Mouse (Mus musculus): ENCODE measurements around the gene Hoxa1. TPM values are rescaled to one million over a fixed set of nuclear protein-coding genes. Genes with fewer than 3 reads are reported as not detected.

Gene Hoxa1
- polyA plus RNA-seq, 1 experiment from 2014 or later, result 4.1 TPM

DNA sequence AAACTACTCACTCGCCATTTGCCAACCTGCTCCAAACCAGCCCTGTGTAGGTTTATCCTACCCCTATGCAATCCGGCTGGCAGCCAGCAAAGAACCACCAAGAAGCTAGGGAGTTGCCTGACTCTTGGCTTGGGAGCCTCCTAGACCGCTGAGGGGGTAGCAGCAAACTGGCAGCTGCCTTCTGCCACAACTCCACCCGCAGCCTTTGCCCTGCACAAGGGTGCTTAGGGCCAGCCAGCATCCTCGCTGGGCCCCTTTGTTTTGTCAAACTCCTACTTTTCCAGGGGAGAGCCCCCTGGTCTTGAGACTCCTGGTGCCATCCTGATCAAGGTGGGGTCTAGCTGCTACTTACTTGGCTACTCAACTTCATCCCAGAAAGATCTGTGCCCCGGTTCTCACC is 26.6 kb upstream of the Hoxa1 start:
- no peak overlapping the region for H3K4me3 ChIP-seq
- no peak for DNase-seq (ENCODE audit: low spot score)
- peaks cover 100% of the 10 kb centered on the region for H3K27me3 ChIP-seq (ENCODE audit: insufficient read depth, poor library complexity, severe bottlenecking)
- no peaks in the 10 kb centered on the region for H3K9me3 ChIP-seq
- H3K36me3 ChIP-seq, result no peaks in the 10 kb centered on the region
- H3K4me1 ChIP-seq, result peaks cover 4% of the 10 kb centered on the region; the same call in 1 of the 2 replicates
- no peak overlapping the region for H3K27ac ChIP-seq
- 6% methylated on average over 6 of the region's 6 CpGs for WGBS

DNA sequence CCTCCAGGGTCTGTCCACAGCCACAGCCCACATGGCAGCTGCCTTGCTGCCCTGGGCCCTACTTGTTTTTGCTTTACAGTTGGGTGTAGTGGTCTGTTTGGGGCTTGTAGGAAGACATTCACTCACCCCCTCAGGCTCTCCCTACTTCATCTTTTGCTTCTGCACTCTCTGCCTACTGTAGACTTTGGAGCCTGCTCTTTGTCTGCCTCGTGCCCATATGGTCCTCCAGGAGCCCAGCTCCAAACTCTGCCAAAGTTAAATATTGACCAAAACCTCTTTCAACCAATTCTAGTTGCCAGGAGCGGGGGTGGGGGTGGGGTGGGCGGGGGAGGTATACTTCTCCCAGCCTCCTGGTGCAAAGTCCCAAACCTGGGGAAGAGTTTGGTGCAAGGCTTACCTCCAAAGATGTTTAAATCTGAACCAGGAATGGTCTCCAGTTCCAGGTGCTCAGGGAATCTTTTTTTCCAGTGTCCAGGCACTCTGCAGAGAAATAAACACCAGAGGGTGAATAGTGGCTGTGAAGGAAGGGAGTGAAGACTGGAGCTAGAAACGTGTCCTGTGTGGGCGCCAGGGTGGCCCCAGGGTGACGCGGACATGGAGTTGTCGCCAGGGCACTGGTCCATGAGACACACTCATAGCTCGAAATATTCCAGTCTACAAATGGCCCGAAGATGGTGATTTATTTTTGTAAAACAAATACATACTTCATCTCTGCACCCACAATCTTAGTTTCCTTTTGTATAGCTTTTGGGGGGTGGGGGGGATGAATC is 25.4 kb upstream of the Hoxa1 start:
- H3K4me3 ChIP-seq, result no peak overlapping the region

DNA sequence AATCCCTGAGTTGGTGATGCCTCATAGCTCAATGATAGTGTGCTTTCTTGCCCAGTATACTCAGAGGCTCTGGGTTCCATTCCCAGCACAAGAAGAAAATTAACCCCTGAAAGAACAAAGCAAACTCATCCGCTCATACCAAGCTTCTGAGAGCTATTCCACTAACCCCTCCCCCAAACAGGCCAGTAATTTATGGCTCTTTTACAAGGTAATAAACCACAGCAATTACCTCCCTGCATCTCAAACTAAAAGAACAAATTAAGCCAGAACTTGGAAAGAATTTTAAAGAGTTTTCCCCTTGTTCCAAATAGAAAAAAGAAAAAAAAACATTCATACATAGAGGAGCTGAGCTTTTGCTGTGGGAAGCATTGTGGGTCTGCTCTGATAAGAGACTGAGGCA is 24.7 kb upstream of the Hoxa1 start:
- 15% methylated on average over 1 of the region's 1 CpGs for WGBS
- no peak overlapping the region for H3K4me3 ChIP-seq
- no peak for DNase-seq (ENCODE audit: low spot score)
- no peaks in the 10 kb centered on the region for H3K36me3 ChIP-seq
- H3K9me3 ChIP-seq, result no peaks in the 10 kb centered on the region
- H3K27ac ChIP-seq, result no peak overlapping the region
- H3K4me1 ChIP-seq, result peaks cover 4% of the 10 kb centered on the region; the same call in 1 of the 2 replicates
- peaks cover 100% of the 10 kb centered on the region for H3K27me3 ChIP-seq (ENCODE audit: insufficient read depth, poor library complexity, severe bottlenecking)

More for the DNA sequence above, 25.4 kb upstream of the Hoxa1 start:
- Histone ChIP-seq H3K27me3 (ENCODE audit: insufficient read depth, poor library complexity, severe bottlenecking) (peaks cover 100% of the 10 kb centered on the region), H3K36me3 (no peaks in the 10 kb centered on the region), H3K9me3 (no peaks in the 10 kb centered on the region), H3K4me1 (peaks cover 4% of the 10 kb centered on the region; the same call in 1 of the 2 replicates), H3K27ac (peak overlapping the region; percentile 12; the same call in 1 of the 2 replicates)
- WGBS, result 15% methylated on average over 10 of the region's 10 CpGs
- DNase-seq (ENCODE audit: low spot score), result no peak

DNA sequence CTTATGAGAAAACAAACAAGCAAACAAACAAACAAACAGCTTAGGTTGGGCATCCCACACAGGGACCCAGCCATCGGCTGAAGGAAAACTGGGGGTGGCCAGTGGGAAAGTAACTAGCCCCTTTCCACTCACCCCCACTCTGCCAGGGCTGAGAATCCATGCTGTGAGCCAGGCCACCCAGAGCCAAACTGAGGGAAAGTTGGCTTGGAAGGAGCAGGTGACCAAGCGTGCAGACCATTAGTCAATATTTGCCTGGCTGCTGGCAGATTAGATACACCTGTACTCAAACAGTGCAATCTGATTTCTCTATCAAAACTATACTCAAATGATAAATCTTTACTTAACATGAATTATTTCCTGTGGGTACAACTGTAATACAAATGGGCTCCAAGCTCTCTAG is 23.9 kb upstream of the Hoxa1 start:
- H3K36me3 ChIP-seq, result no peaks in the 10 kb centered on the region
- peaks cover 100% of the 10 kb centered on the region for H3K27me3 ChIP-seq (ENCODE audit: insufficient read depth, poor library complexity, severe bottlenecking)
- no peak overlapping the region for H3K4me3 ChIP-seq
- 31% methylated on average over 2 of the region's 2 CpGs for WGBS
- no peaks in the 10 kb centered on the region for H3K9me3 ChIP-seq
- H3K4me1 ChIP-seq, result peaks cover 8% of the 10 kb centered on the region; the same call in 1 of the 2 replicates
- no peak overlapping the region for H3K27ac ChIP-seq
- no peak for DNase-seq (ENCODE audit: low spot score)

DNA sequence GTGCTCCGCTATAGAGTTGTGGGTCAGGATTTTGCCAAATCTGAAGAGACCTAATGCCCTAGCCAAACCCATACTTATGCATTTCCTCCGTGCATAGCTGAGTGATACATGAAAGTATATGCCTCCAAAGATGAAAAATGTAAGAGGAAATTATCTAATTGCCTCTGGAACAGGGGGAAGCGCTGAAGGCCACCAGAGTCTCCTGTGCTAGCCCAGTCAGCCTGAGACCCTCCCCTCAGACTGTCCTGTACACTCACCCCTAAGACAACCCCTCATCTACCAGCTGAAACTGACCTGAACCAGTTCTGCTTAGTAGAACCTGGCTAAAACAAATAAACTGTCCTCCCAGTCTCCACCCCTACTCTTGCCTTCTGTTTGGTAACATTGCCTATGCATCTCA is 22.6 kb upstream of the Hoxa1 start:
- Histone ChIP-seq H3K4me3 (0 out of 2 replicates have a peak overlapping the region, but pooled peaks have one; percentile 62), H3K9me3 (no peaks in the 10 kb centered on the region), H3K36me3 (no peaks in the 10 kb centered on the region), H3K27me3 (ENCODE audit: insufficient read depth, poor library complexity, severe bottlenecking) (peaks cover 100% of the 10 kb centered on the region), H3K4me1 (peaks cover 10% of the 10 kb centered on the region), H3K27ac (peak overlapping the region; percentile 59; the same call in 1 of the 2 replicates)
- no peak for DNase-seq (ENCODE audit: low spot score)
- WGBS, result 15% methylated on average over 3 of the region's 3 CpGs

DNA sequence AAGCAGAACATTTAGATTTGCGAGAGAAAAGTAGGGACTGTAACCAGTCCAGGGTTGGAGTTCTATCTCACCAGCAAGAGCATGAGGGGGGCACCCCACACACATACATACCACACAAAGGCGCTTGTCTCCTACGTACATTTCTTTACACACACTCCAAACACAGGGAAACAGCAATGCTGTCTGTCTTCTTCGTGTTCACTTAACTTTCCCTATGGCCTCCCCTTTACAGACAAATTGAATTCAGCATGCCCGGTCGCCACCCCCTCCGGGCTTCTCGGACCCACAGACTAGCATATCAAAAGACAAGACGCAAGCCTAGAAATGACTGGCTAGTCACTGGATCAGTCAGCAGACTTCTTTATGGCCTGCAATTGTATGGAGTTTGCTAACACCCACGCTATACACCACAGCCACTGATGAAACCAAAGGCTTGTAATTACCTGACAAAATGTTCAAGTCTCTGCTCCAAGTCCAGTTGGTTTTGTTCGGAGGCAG is 22.1 kb upstream of the Hoxa1 start:
- WGBS, result 4% methylated on average over 11 of the region's 11 CpGs
- no peak for DNase-seq (ENCODE audit: low spot score)
- Histone ChIP-seq H3K36me3 (no peaks in the 10 kb centered on the region), H3K9me3 (no peaks in the 10 kb centered on the region), H3K27ac (peak overlapping the region; percentile 59), H3K4me1 (peaks cover 15% of the 10 kb centered on the region), H3K4me3 (peak overlapping the region; percentile 62; the same call in 1 of the 2 replicates), H3K27me3 (ENCODE audit: insufficient read depth, poor library complexity, severe bottlenecking) (peaks cover 100% of the 10 kb centered on the region)

DNA sequence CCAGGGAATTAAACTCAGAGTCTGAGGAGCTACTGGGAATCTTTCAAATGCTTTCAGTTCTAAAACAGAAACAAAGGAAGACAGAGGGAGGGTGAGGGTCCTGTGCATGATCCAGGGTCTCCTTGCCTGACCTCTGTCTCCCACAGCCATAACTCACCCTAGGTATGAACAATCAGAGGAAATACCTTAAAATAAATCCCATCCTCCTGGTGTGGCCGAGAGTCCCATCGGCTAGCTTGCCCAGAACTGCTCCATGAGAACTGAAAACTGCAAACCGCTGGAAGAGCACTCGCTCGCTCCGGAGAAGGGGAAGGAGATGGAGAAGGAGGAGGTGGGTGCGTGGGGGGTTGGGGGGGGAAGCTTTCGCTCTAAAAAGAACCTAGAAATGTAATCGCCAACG is 21.6 kb upstream of the Hoxa1 start:
- H3K27me3 ChIP-seq (ENCODE audit: insufficient read depth, poor library complexity, severe bottlenecking), result peaks cover 100% of the 10 kb centered on the region
- peaks cover 17% of the 10 kb centered on the region for H3K4me1 ChIP-seq
- DNase-seq (ENCODE audit: low spot score), result no peak
- H3K9me3 ChIP-seq, result no peaks in the 10 kb centered on the region
- H3K4me3 ChIP-seq, result peak overlapping the region; percentile 62
- H3K36me3 ChIP-seq, result no peaks in the 10 kb centered on the region
- under 1% methylated on average over 10 of the region's 10 CpGs for WGBS
- H3K27ac ChIP-seq, result peak overlapping the region; percentile 59

DNA sequence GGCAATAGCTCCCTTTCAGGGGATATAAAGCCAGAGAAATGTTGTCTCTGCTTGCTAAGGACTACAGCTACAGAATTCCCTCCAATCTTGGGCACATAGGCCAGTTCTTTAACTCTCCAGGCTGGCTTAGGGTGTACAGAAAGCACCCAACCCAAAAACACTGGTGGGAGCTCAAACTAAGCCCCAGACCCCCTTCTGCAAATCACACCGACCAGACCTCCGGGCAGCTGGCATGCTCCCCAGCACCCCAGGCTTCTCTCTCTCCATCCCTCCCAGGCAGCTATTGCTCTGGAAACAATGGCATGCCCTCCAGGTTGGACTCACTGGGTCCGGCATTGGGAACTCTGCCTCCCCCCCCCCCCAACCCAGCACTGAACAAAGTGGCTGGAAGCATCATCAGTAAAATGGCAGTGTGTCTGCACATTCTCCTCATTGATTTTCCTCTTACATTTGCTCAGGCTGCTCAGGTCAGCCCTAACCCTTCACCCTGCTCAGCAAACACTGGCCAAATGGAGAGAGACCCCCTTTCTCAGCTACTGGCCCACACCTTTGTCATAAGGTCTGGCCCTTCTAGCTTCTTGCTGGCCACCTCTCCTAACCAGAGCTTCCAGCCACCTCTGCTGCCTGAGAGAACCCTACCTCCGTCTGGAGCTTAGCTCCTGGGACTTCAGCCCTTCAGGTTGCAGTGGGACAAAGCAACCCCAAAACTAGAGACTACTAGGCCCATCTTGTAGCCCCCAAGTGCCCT is 21.0 kb upstream of the Hoxa1 start:
- H3K4me1 ChIP-seq, result peaks cover 13% of the 10 kb centered on the region
- peak overlapping the region; percentile 62 for H3K4me3 ChIP-seq
- no peaks in the 10 kb centered on the region for H3K36me3 ChIP-seq
- H3K27ac ChIP-seq, result peak overlapping the region; percentile 59
- 2% methylated on average over 4 of the region's 4 CpGs for WGBS
- H3K9me3 ChIP-seq, result no peaks in the 10 kb centered on the region
- no peak for DNase-seq (ENCODE audit: low spot score)
- peaks cover 100% of the 10 kb centered on the region for H3K27me3 ChIP-seq (ENCODE audit: insufficient read depth, poor library complexity, severe bottlenecking)

DNA sequence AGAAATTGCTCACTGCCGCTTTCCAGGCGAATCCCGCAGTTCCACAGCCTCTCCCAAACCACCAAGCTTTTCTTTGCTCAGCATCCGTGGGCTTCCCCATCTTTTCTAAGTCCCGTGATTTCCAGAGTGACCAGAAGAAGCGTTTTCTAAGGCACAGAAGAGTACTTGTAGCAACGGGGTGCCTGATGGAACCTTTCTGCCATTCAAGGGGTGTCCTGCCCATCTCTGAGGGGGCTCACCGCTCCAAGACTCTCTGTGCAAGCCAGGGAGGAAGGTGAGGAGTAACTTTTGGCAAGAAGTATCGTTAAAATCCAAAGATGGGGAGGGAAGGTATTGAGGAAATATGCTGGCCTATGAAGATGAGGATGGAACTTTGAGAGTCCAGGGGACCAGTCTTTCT is 19.7 kb upstream of the Hoxa1 start:
- Histone ChIP-seq H3K27ac (peak overlapping the region; percentile 87), H3K4me3 (peak overlapping the region; percentile 62), H3K36me3 (no peaks in the 10 kb centered on the region), H3K27me3 (ENCODE audit: insufficient read depth, poor library complexity, severe bottlenecking) (peaks cover 100% of the 10 kb centered on the region), H3K9me3 (no peaks in the 10 kb centered on the region), H3K4me1 (peaks cover 14% of the 10 kb centered on the region)
- DNase-seq (ENCODE audit: low spot score), result peak; percentile 72
- 2% methylated on average over 9 of the region's 9 CpGs for WGBS

DNA sequence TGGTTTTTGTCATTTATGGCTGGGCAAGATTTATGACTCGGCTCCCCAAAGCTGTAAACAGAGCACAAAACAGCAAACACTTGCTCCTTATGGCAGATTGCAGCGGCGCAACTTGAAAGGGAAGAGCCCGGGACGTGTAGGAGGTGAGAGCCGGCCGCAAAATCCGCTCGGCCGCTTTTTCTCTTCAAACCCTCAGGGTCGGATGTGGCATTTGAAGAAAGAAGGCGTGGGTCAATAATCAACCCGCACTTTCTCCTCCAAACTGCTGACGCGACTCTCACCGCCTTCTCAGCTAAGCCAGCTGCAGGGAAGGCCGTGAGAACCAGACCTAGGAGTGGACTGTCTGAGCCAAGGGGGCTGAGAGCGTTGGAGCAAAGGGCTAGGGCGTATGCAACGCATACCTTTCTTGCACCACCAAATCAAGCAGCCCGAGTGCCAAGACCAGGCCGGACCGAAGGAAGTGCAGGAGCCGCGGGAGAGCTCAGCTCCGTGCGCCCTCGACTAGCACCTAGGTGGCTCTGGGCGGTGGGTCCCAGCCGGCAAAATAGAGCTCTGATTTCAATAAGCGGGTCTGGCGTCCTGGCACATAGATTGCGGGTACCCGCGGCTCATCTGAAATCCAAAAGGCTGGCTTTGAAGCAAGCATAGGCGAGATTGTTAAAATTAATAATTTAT is 19.1 kb upstream of the Hoxa1 start, which contains the start of gene 5730596B20Rik:
TSS of gene 5730596B20Rik (plus strand) at position 438 of the 675 bp plus-strand sequence.
- DNase-seq (ENCODE audit: low spot score), result peak; percentile 75
- peak within 1 kb of the TSS; percentile 62 for H3K4me3 ChIP-seq
- H3K9me3 ChIP-seq, result no peaks in the 10 kb centered on the region
- WGBS, result under 1% methylated on average over 36 of the region's 36 CpGs
- H3K36me3 ChIP-seq, result no peaks in the 10 kb centered on the region
- H3K4me1 ChIP-seq, result peaks cover 20% of the 10 kb centered on the region
- peak within 1 kb of the TSS; percentile 87 for H3K27ac ChIP-seq
- H3K27me3 ChIP-seq (ENCODE audit: insufficient read depth, poor library complexity, severe bottlenecking), result peaks cover 100% of the 10 kb centered on the region

DNA sequence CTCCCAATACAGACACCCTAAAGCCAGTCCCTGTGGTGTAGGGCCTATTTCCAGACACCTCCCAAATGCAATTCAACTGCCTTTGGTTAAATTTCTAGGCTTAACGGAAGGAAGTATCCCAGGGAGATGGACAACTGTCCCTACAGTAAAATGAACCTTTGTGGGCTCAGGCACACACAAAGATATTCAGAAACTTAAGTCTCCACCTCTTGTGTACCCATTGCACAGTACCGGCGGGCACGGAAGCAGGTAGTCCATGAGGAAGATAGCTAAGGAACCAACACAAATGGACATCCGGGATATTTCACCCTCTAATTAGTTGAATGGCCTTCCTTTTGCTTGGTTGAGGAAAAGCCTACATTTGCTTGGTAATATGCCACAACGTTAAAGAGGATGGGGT is 18.3 kb upstream of the Hoxa1 start:
- 1% methylated on average over 6 of the region's 6 CpGs for WGBS
- no peak for DNase-seq (ENCODE audit: low spot score)
- H3K27ac ChIP-seq, result peak overlapping the region; percentile 87

DNA sequence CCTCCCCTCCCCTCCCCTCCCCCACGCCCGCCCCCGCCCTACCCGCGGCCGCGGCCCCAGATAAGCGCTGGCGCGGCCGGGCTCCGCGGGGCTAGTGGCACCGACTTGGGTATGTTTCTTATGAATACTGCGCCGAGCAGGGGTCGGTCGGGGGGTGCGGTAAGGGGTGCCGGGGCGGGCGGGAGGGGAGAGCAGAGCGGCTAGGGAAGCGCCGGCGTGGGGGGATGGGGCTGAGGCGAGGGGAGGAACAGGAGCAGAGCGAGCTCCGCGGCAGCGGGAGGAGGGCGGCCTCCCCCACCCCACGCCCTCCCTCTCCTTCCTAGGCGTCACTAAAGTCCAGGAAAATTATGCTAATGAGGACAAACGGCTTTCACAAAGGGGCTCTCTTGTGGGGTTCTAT is 17.7 kb upstream of the Hoxa1 start:
- DNase-seq (ENCODE audit: low spot score), result peak; percentile 73
- peaks cover 100% of the 10 kb centered on the region for H3K27me3 ChIP-seq (ENCODE audit: insufficient read depth, poor library complexity, severe bottlenecking)
- H3K27ac ChIP-seq, result peak overlapping the region; percentile 87

More for the DNA sequence above, 18.3 kb upstream of the Hoxa1 start:
- Histone ChIP-seq H3K9me3 (no peaks in the 10 kb centered on the region), H3K27me3 (ENCODE audit: insufficient read depth, poor library complexity, severe bottlenecking) (peaks cover 100% of the 10 kb centered on the region), H3K4me3 (peak overlapping the region; percentile 62), H3K36me3 (no peaks in the 10 kb centered on the region), H3K4me1 (peaks cover 28% of the 10 kb centered on the region)

More for the DNA sequence above, 17.7 kb upstream of the Hoxa1 start:
- 0% methylated on average over 7 of the region's 35 CpGs for WGBS
- Histone ChIP-seq H3K9me3 (no peaks in the 10 kb centered on the region), H3K4me1 (peaks cover 34% of the 10 kb centered on the region), H3K4me3 (peak overlapping the region; percentile 62), H3K36me3 (no peaks in the 10 kb centered on the region)

Data from heart, embryonic 10.5 days (tissue).